Mouse (Mus musculus): ENCODE data around the gene Adsl.

Adsl gene

GRCm38 (mm10) chr15:80996090-80996835 is 48.0 kb downstream of the Adsl start:
- in situ Hi-C loops (cut with MboI; ENCODE audit: unreplicated experiment in 2 of 2) = no loop called here

DNA sequence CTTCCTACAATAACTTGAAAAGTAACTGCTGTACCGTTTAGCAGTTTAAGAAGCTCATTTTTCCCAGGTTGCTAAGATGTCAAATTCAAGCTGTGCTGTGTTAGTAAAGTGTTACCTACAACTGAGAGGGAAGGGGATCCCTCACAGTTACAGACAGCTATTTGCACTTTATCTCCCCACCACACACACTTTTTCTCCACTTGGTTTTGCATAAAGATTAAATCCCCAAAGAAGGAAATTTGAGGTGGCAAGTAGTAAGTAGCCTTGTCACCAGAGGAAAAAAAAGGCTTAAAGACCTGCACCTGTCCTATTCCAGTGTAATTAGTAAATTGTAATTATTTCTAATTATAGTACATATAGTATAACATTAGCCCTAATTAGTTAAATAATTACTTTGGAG is 48.8 kb downstream of the Adsl start:
- in situ Hi-C loops (cut with MboI; ENCODE audit: unreplicated experiment in 2 of 2) = no loop called here

GRCm38 (mm10) chr15:81000419-81001138 is 52.3 kb downstream of the Adsl start:
- in situ Hi-C loops (cut with MboI; ENCODE audit: unreplicated experiment in 2 of 2) = no loop called here

- in situ Hi-C loops (cut with MboI; ENCODE audit: unreplicated experiment in 2 of 2) = no loop called here
Observed at GRCm38 (mm10) chr15:81006127-81006735, 57.9 kb downstream of the Adsl start.

- in situ Hi-C loops (cut with MboI; ENCODE audit: unreplicated experiment in 2 of 2) = no loop called here
Observed at GRCm38 (mm10) chr15:81007339-81007738, 59.0 kb downstream of the Adsl start.

DNA sequence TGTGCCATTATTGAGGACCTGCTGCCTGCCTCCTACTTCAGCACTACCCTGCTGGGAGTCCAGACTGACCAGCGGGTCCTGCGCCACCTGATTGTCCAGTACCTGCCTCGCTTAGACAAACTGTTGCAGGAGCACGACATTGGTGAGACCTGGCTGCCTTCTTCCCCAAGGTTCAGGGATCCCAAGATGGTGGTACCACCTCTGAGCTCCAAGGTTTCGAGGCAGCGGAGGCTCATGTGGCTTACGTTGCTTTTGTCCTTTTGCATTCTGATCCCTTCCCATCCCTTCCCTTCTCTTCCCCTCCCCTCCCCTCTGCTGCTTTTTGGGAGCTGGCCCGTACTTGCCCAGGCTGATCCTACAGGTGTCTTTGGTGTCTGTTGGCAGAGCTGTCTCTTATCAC is 59.6 kb downstream of the Adsl start:
- in situ Hi-C loops (cut with MboI; ENCODE audit: unreplicated experiment in 2 of 2) = no loop called here

GRCm38 (mm10) chr15:81008689-81009123 is 60.4 kb downstream of the Adsl start:
- in situ Hi-C loops (cut with MboI; ENCODE audit: unreplicated experiment in 2 of 2) = no loop called here

- in situ Hi-C loops (cut with MboI; ENCODE audit: unreplicated experiment in 2 of 2) = no loop called here
Observed at GRCm38 (mm10) chr15:81010114-81010513, 61.8 kb downstream of the Adsl start.

GRCm38 (mm10) chr15:81011523-81011922 is 63.2 kb downstream of the Adsl start:
- in situ Hi-C loops (cut with MboI; ENCODE audit: unreplicated experiment in 2 of 2) = no loop called here

DNA sequence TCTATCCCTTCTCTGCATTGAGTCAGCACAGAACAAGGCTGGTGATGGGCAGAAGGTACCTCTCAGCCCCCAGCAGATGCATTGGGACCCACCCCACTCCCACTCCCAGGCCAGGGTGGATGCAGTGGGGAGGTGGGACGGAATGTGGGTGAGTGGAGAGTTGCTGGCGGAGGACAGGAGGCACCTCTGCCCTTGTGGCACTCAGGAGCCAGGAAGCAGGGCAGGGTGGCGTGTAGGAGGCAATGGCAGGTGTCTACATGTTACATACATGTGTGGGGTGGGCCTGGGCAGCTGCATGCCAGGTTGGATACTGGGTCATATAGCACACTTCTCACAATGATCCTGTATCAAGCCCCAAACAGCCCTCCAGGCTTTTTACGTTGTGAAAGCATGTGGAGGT is 64.1 kb downstream of the Adsl start:
- in situ Hi-C loops (cut with MboI; ENCODE audit: unreplicated experiment in 2 of 2) = no loop called here

GRCm38 (mm10) chr15:81013186-81013585 is 64.9 kb downstream of the Adsl start:
- in situ Hi-C loops (cut with MboI; ENCODE audit: unreplicated experiment in 2 of 2) = no loop called here

GRCm38 (mm10) chr15:81015068-81015744 is 66.9 kb downstream of the Adsl start:
- in situ Hi-C loops (cut with MboI; ENCODE audit: unreplicated experiment in 2 of 2) = loop anchor here in 1 of 2 experiments (5.0 kb wide), 1 partner anchor 37 kb away; no protein-coding TSS in a partner anchor

DNA sequence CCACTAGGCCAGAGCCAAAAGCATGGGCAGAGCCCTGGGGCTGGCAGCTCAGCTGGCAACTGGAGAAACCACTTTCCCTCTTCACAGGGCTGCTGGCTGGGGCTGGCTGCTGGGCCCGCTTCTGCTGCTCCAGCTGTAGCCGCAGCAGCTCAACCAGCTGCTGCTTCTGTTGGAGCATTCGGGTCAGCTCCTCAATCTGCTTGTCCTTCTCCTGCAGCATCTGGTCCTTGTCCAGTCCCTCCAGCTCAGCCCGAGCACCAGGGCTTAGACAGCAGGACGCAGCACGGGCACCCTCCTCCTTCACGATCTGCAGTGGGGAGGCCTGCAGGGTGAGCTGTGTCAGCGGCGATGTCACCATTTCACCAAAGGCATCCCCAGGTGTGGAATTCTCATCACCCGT is 68.2 kb downstream of the Adsl start:
- in situ Hi-C loops (cut with MboI; ENCODE audit: unreplicated experiment in 2 of 2) = loop anchor here in 1 of 2 experiments (5.0 kb wide), 1 partner anchor 36 kb away; no protein-coding TSS in a partner anchor

DNA sequence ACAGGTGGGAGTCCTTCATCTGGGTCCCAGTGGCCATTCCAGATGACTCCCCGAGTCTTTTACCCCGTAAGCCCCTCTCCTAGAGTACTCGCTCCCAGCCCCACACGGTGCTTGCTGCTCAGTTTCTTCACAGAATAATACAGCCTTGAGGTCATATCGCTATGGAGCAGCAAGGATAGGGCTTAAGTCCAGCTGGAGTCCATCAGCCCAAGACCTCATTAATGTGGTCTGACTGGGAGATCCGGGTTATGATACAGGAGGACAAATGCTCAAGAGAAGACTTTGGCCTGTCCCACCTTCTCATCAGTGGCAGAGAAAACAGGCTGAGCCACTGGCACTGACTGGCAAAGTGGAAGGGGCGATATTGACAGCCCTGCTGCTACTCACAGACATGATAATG is 69.0 kb downstream of the Adsl start:
- in situ Hi-C loops (cut with MboI; ENCODE audit: unreplicated experiment in 2 of 2) = loop anchor here in 1 of 2 experiments (5.0 kb wide), 1 partner anchor 35 kb away; no protein-coding TSS in a partner anchor

Measured in v-Abl transformed pro-B cells (cell line).